23 mouse cellular contexts compared by ENCODE assay signal in genomic region chr12:54520406-54520805, GRCm38 (mm10).
DNase-seq lines count a peak whose midpoint lies in the region; ATAC-seq and TF ChIP-seq lines count a peak whose summit lies in the region.
"Had no signal": no experiment of that assay in that cellular context is flagged by ENCODE, and none has a peak within 500 bp of the region (broad histone marks: within the 10 kb centered on the region; RNA-seq: fewer than 3 reads in every experiment).

No protein-coding gene starts in this region.

- peak; percentile 3 for DNase-seq in heart, adult 11 months
- peak; percentile 51 for DNase-seq in midbrain, embryonic 14.5 days
- no peak for DNase-seq in midbrain, embryonic 10.5 days (ENCODE audit: low spot score)
- peak; percentile 38 for DNase-seq in R1 (ENCODE audit: low read depth, low spot score)
- no peak for DNase-seq in cerebellum, adult 11 months
- no peak for DNase-seq in lung, postnatal 0 days (ENCODE audit: low spot score)
- DNase-seq: adrenal gland, adult 2 months; adrenal gland, postnatal 25 days; cerebellum, adult 9-10 months; cerebellum, postnatal 25 days; forebrain, postnatal 0 days; gastrocnemius, adult 2 months; gastrocnemius, postnatal 25 days; heart, adult 18-20 months; heart, postnatal 14 days had no signal

- no peaks in the 10 kb centered on the region for H3K27me3 ChIP-seq in heart, embryonic 12.5 days (replicated peaks)
- H3K27me3 ChIP-seq in midbrain, embryonic 14.5 days (ENCODE audit: control insufficient read depth, insufficient read depth, low read length): no peaks in the 10 kb centered on the region
- H3K27me3 ChIP-seq in midbrain, embryonic 10.5 days (ENCODE audit: low read depth, poor library complexity, severe bottlenecking): no peaks in the 10 kb centered on the region
- 0 out of 2 replicates have a peak, but pooled peaks cover 3% of the 10 kb centered on the region for H3K27me3 ChIP-seq in lung, postnatal 0 days (replicated peaks; ENCODE audit: insufficient read depth, low read length)
- H3K27me3 ChIP-seq: embryonic facial prominence, embryonic 12.5 days; forebrain, embryonic 12.5 days; heart, embryonic 15.5 days had no signal

- H3K27ac ChIP-seq in heart, embryonic 12.5 days (ENCODE audit: poor library complexity, severe bottlenecking): no peak overlapping the region
- H3K27ac ChIP-seq in midbrain, embryonic 14.5 days (replicated peaks; ENCODE audit: low read depth, low read length): no peak overlapping the region
- H3K27ac ChIP-seq in midbrain, embryonic 10.5 days (replicated peaks): no peak overlapping the region
- H3K27ac ChIP-seq in lung, postnatal 0 days (ENCODE audit: low read length): no peak overlapping the region
- H3K27ac ChIP-seq: embryonic facial prominence, embryonic 12.5 days; forebrain, embryonic 12.5 days; gastrocnemius, adult 2 months; heart, embryonic 10.5 days; heart, embryonic 15.5 days; hindbrain, embryonic 14.5 days had no signal

- ATAC-seq in heart, embryonic 12.5 days (ENCODE audit: insufficient number of reproducible peaks, low FRiP score): no peak
- ATAC-seq in midbrain, embryonic 14.5 days (ENCODE audit: low FRiP score, low TSS enrichment): no peak
- ATAC-seq in lung, postnatal 0 days: no peak
- ATAC-seq: forebrain, postnatal 0 days; intestine, embryonic 16.5 days had no signal

- TF ChIP-seq CTCF in lung, postnatal 0 days (IDR thresholded peaks at IDR 0.05): no peak

- no peaks in the 10 kb centered on the region for H3K36me3 ChIP-seq in heart, embryonic 12.5 days
- H3K36me3 ChIP-seq in midbrain, embryonic 14.5 days (ENCODE audit: control insufficient read depth, insufficient read depth, low read length): no peaks in the 10 kb centered on the region
- no peaks in the 10 kb centered on the region for H3K36me3 ChIP-seq in midbrain, embryonic 10.5 days
- H3K36me3 ChIP-seq in lung, postnatal 0 days (ENCODE audit: insufficient read depth, low read length): no peaks in the 10 kb centered on the region
- H3K36me3 ChIP-seq: embryonic facial prominence, embryonic 12.5 days; forebrain, embryonic 12.5 days; G1E; heart, embryonic 10.5 days; heart, embryonic 15.5 days had no signal

- no peak for TF ChIP-seq EP300 in lung, postnatal 0 days (IDR thresholded peaks at IDR 0.05)

- H3K9me3 ChIP-seq in heart, embryonic 12.5 days (replicated peaks): no peaks in the 10 kb centered on the region
- H3K9me3 ChIP-seq in midbrain, embryonic 14.5 days (ENCODE audit: control insufficient read depth, low read length): no peaks in the 10 kb centered on the region
- no peaks in the 10 kb centered on the region for H3K9me3 ChIP-seq in midbrain, embryonic 10.5 days (replicated peaks)
- H3K9me3 ChIP-seq in lung, postnatal 0 days (ENCODE audit: low read length): no peaks in the 10 kb centered on the region
- H3K9me3 ChIP-seq: embryonic facial prominence, embryonic 12.5 days; forebrain, embryonic 12.5 days; heart, embryonic 10.5 days; heart, embryonic 15.5 days had no signal

- H3K4me2 ChIP-seq in heart, embryonic 12.5 days: no peak overlapping the region
- no peak overlapping the region for H3K4me2 ChIP-seq in midbrain, embryonic 14.5 days (ENCODE audit: low read length)
- H3K4me2 ChIP-seq in lung, postnatal 0 days (replicated peaks; ENCODE audit: low read depth, low read length): no peak overlapping the region
- H3K4me2 ChIP-seq: embryonic facial prominence, embryonic 12.5 days; forebrain, embryonic 12.5 days; heart, embryonic 15.5 days; hindbrain, embryonic 14.5 days had no signal

- no peak overlapping the region for H3K9ac ChIP-seq in heart, embryonic 12.5 days
- no peak overlapping the region for H3K9ac ChIP-seq in midbrain, embryonic 14.5 days (replicated peaks; ENCODE audit: low read length)
- no peak overlapping the region for H3K9ac ChIP-seq in lung, postnatal 0 days (replicated peaks; ENCODE audit: low read depth)
- H3K9ac ChIP-seq: embryonic facial prominence, embryonic 12.5 days; forebrain, embryonic 12.5 days; forebrain, postnatal 0 days; heart, embryonic 15.5 days; hindbrain, embryonic 14.5 days had no signal

- H3K4me1 ChIP-seq in heart, embryonic 12.5 days (replicated peaks): peaks cover 14% of the 10 kb centered on the region
- H3K4me1 ChIP-seq in midbrain, embryonic 14.5 days (ENCODE audit: control insufficient read depth, insufficient read depth, low read length): no peaks in the 10 kb centered on the region
- peaks cover 9% of the 10 kb centered on the region for H3K4me1 ChIP-seq in midbrain, embryonic 10.5 days
- H3K4me1 ChIP-seq in lung, postnatal 0 days (ENCODE audit: insufficient read depth, low read depth, low read length): no peaks in the 10 kb centered on the region
- H3K4me1 ChIP-seq: embryonic facial prominence, embryonic 12.5 days had no signal

- 55% methylated on average over 4 of the region's 4 CpGs for WGBS in heart, embryonic 12.5 days
- 11% methylated on average over 4 of the region's 4 CpGs for WGBS in midbrain, embryonic 14.5 days
- 28% methylated on average over 4 of the region's 4 CpGs for WGBS in midbrain, embryonic 10.5 days
- WGBS in lung, postnatal 0 days: 42% methylated on average over 4 of the region's 4 CpGs

- H3K4me3 ChIP-seq in heart, embryonic 12.5 days: no peak overlapping the region
- no peak overlapping the region for H3K4me3 ChIP-seq in midbrain, embryonic 14.5 days (replicated peaks; ENCODE audit: low read depth, low read length)
- no peak overlapping the region for H3K4me3 ChIP-seq in midbrain, embryonic 10.5 days
- H3K4me3 ChIP-seq in lung, postnatal 0 days (ENCODE audit: low read depth, low read length): no peak overlapping the region
- H3K4me3 ChIP-seq: embryonic facial prominence, embryonic 12.5 days; forebrain, embryonic 12.5 days; gastrocnemius, adult 2 months; heart, embryonic 10.5 days; heart, embryonic 15.5 days had no signal

Comparison
In these comparisons a context has a peak if more than half of its experiments do, and no peak if none do; other contexts are left out.
1. DNase-seq: peak in heart, adult 11 months (single experiment), midbrain, embryonic 14.5 days (single experiment) and R1 (single experiment); none in midbrain, embryonic 10.5 days (single experiment), cerebellum, adult 11 months (single experiment) and lung, postnatal 0 days (single experiment).